Mouse (Mus musculus) heart, embryonic 13.5 days (tissue): ENCODE results near the gene Bnip3. TPM values are rescaled to one million over a fixed set of nuclear protein-coding genes. Genes with fewer than 3 reads are reported as not detected.

ENCODE experiments used
- ATAC-seq: fragments of 200-750 bp; cut with Nextera tagmentation; 2 replicates; pipeline ENCODE4 v1.8.0; 2017; ENCODE audit warnings: moderate TSS enrichment; ENCODE audit not compliant: insufficient number of reproducible peaks, low FRiP score, low TSS enrichment; ENCODE audit errors: extremely low read depth
- H3K27ac ChIP-seq: fragments of 300-500 bp; sonication (generic); replicated peaks from 2 replicates; pipeline ENCODE4 v1.5.1; 2015; ENCODE audit warnings: moderate library complexity, mild to moderate bottlenecking, inconsistent platforms
- H3K27me3 ChIP-seq: fragments of 300-500 bp; sonication (generic); replicated peaks from 2 replicates; pipeline ENCODE4 v1.6.1; 2015; ENCODE audit warnings: mild to moderate bottlenecking, inconsistent platforms
- H3K36me3 ChIP-seq: fragments of 300-500 bp; sonication (generic); 2 replicates; pipeline ENCODE4 v1.6.1; 2015; ENCODE audit warnings: mild to moderate bottlenecking, inconsistent platforms
- H3K4me1 ChIP-seq: fragments of 300-500 bp; sonication (generic); 2 replicates; pipeline ENCODE4 v1.6.1; 2015; ENCODE audit warnings: inconsistent platforms
- H3K4me2 ChIP-seq: fragments of 300-500 bp; sonication (generic); 2 replicates; pipeline ENCODE4 v1.6.1; 2015; ENCODE audit warnings: inconsistent platforms, mild to moderate bottlenecking, moderate library complexity
- H3K4me3 ChIP-seq: fragments of 300-500 bp; sonication (generic); 2 replicates; pipeline ENCODE4 v1.5.1; 2015; ENCODE audit warnings: moderate library complexity, mild to moderate bottlenecking, inconsistent platforms
- H3K9ac ChIP-seq: fragments of 300-500 bp; sonication (generic); 2 replicates; pipeline ENCODE4 v1.6.1; 2015; ENCODE audit warnings: inconsistent platforms, mild to moderate bottlenecking, moderate library complexity
- H3K9me3 ChIP-seq: fragments of 300-500 bp; sonication (generic); 2 replicates; pipeline ENCODE4 v1.6.1; 2016; ENCODE audit warnings: inconsistent platforms
- WGBS: fragments of 180-500 bp; shearing (Covaris S2); methylation state at CpG from one replicate; pipeline ENCODE4 v1.1.7; 2015; ENCODE audit warnings: mixed read lengths; 5-methylcytosine and 5-hydroxymethylcytosine counted together
- polyA plus RNA-seq: library from polyadenylated mRNA; unstranded; fragments of >200 nt; fragmentation: Nextera tagmentation; extraction: Ambion mirVana; gene quantifications from 2 replicates; pipeline ENCODE4 v1.2.1, GENCODE M21; 2015

Bnip3 gene
- polyA plus RNA-seq, 1 experiment from 2014 or later = 282 TPM

GRCm38 (mm10) chr7:138934523-138934922 lies 25.2 kb upstream of the Bnip3 start:
- H3K9ac ChIP-seq = no peak overlapping the region
- no peak overlapping the region for H3K4me2 ChIP-seq
- 79% methylated on average over 3 of the region's 3 CpGs for WGBS
- no peaks in the 10 kb centered on the region for H3K36me3 ChIP-seq
- no peak overlapping the region for H3K4me3 ChIP-seq
- ATAC-seq = no peak
- peaks cover 5% of the 10 kb centered on the region for H3K9me3 ChIP-seq
- no peak overlapping the region for H3K27ac ChIP-seq
- peaks cover 26% of the 10 kb centered on the region for H3K27me3 ChIP-seq
- H3K4me1 ChIP-seq = no peaks in the 10 kb centered on the region

- H3K4me3 ChIP-seq = no peak overlapping the region
- no peak overlapping the region for H3K9ac ChIP-seq
- H3K36me3 ChIP-seq = no peaks in the 10 kb centered on the region
- no peak for ATAC-seq
- no peak overlapping the region for H3K4me2 ChIP-seq
- H3K9me3 ChIP-seq = peaks cover 4% of the 10 kb centered on the region; the same call in 1 of the 2 replicates
- H3K4me1 ChIP-seq = no peaks in the 10 kb centered on the region
- H3K27me3 ChIP-seq = no peaks in the 10 kb centered on the region
- no peak overlapping the region for H3K27ac ChIP-seq
- WGBS = 77% methylated on average over 4 of the region's 4 CpGs
These were observed 19.1 kb upstream of the Bnip3 start for GRCm38 (mm10) chr7:138928456-138928855.

- no peak overlapping the region for H3K4me3 ChIP-seq
- no peaks in the 10 kb centered on the region for H3K27me3 ChIP-seq
- no peak for ATAC-seq
- no peak overlapping the region for H3K27ac ChIP-seq
- 9% methylated on average over 3 of the region's 3 CpGs for WGBS
- no peaks in the 10 kb centered on the region for H3K36me3 ChIP-seq
- H3K4me1 ChIP-seq = peaks cover 9% of the 10 kb centered on the region
- H3K9ac ChIP-seq = no peak overlapping the region
- no peak overlapping the region for H3K4me2 ChIP-seq
- peaks cover 4% of the 10 kb centered on the region; the same call in 1 of the 2 replicates for H3K9me3 ChIP-seq
These were observed 14.6 kb upstream of the Bnip3 start for GRCm38 (mm10) chr7:138923756-138924425.

GRCm38 (mm10) chr7:138921611-138922010 lies 12.3 kb upstream of the Bnip3 start:
- no peak for ATAC-seq
- 87% methylated on average over 8 of the region's 8 CpGs for WGBS
- Histone ChIP-seq H3K36me3 (no peaks in the 10 kb centered on the region), H3K27ac (no peak overlapping the region), H3K9me3 (no peaks in the 10 kb centered on the region), H3K9ac (no peak overlapping the region), H3K4me3 (no peak overlapping the region), H3K4me1 (peaks cover 14% of the 10 kb centered on the region), H3K27me3 (no peaks in the 10 kb centered on the region), H3K4me2 (no peak overlapping the region)

GRCm38 (mm10) chr7:138919156-138919944 lies 10.0 kb upstream of the Bnip3 start:
- no peaks in the 10 kb centered on the region for H3K9me3 ChIP-seq

GRCm38 (mm10) chr7:138913616-138914015 lies 4.3 kb upstream of the Bnip3 start:
- Histone ChIP-seq H3K4me1 (peaks cover 16% of the 10 kb centered on the region), H3K9me3 (no peaks in the 10 kb centered on the region), H3K9ac (no peak overlapping the region), H3K4me2 (no peak overlapping the region), H3K27ac (no peak overlapping the region), H3K36me3 (no peaks in the 10 kb centered on the region), H3K27me3 (no peaks in the 10 kb centered on the region), H3K4me3 (no peak overlapping the region)
- WGBS = 72% methylated on average over 3 of the region's 3 CpGs
- no peak for ATAC-seq

More at GRCm38 (mm10) chr7:138919156-138919944, 10.0 kb upstream of the Bnip3 start:
- Histone ChIP-seq H3K9ac (peak overlapping the region; percentile 78), H3K4me2 (peak overlapping the region; percentile 72), H3K27ac (peak overlapping the region; percentile 92), H3K27me3 (no peaks in the 10 kb centered on the region), H3K4me1 (peaks cover 14% of the 10 kb centered on the region), H3K36me3 (no peaks in the 10 kb centered on the region), H3K4me3 (peak overlapping the region; percentile 53)
- ATAC-seq = peak; percentile 66
- WGBS = under 1% methylated on average over 26 of the region's 26 CpGs

- Histone ChIP-seq H3K4me1 (peaks cover 44% of the 10 kb centered on the region), H3K27ac (peak overlapping the region; percentile 92), H3K36me3 (no peaks in the 10 kb centered on the region), H3K9ac (peak overlapping the region; percentile 79), H3K4me2 (peak overlapping the region; percentile 83), H3K9me3 (no peaks in the 10 kb centered on the region), H3K27me3 (no peaks in the 10 kb centered on the region), H3K4me3 (peak overlapping the region; percentile 89)
- no peak for ATAC-seq
- WGBS = 24% methylated on average over 7 of the region's 7 CpGs
These were observed 859 bp upstream of the Bnip3 start for GRCm38 (mm10) chr7:138910193-138910562.

- Histone ChIP-seq H3K4me2 (peak overlapping the region; percentile 83), H3K27ac (peak overlapping the region; percentile 92), H3K9me3 (no peaks in the 10 kb centered on the region), H3K9ac (peak overlapping the region; percentile 99), H3K4me3 (peak overlapping the region; percentile 89), H3K4me1 (peaks cover 49% of the 10 kb centered on the region), H3K27me3 (no peaks in the 10 kb centered on the region), H3K36me3 (peaks cover 3% of the 10 kb centered on the region; the same call in 1 of the 2 replicates)
- 5% methylated on average over 10 of the region's 10 CpGs for WGBS
- no peak for ATAC-seq
These were observed 497 bp downstream of the Bnip3 start for GRCm38 (mm10) chr7:138908768-138909276.

- Histone ChIP-seq H3K27me3 (no peaks in the 10 kb centered on the region), H3K9me3 (no peaks in the 10 kb centered on the region), H3K27ac (peak overlapping the region; percentile 92), H3K4me3 (peak overlapping the region; percentile 89), H3K36me3 (peaks cover 3% of the 10 kb centered on the region; the same call in 1 of the 2 replicates), H3K4me2 (peak overlapping the region; percentile 83), H3K9ac (peak overlapping the region; percentile 99), H3K4me1 (peaks cover 53% of the 10 kb centered on the region)
- no peak for ATAC-seq
- WGBS = 44% methylated on average over 5 of the region's 5 CpGs
These were observed 1.3 kb downstream of the Bnip3 start for GRCm38 (mm10) chr7:138907976-138908375.

GRCm38 (mm10) chr7:138907043-138907442 lies 2.3 kb downstream of the Bnip3 start:
- peak; percentile 58; the same call in 1 of the 2 replicates for ATAC-seq

GRCm38 (mm10) chr7:138906441-138906840 lies 2.9 kb downstream of the Bnip3 start:
- Histone ChIP-seq H3K27ac (peak overlapping the region; percentile 92), H3K4me1 (peaks cover 60% of the 10 kb centered on the region), H3K27me3 (no peaks in the 10 kb centered on the region), H3K9me3 (no peaks in the 10 kb centered on the region), H3K4me2 (peak overlapping the region; percentile 83), H3K36me3 (peaks cover 3% of the 10 kb centered on the region; the same call in 1 of the 2 replicates), H3K4me3 (peak overlapping the region; percentile 89), H3K9ac (peak overlapping the region; percentile 99)
- WGBS = 37% methylated on average over 1 of the region's 1 CpGs
- no peak for ATAC-seq

More at GRCm38 (mm10) chr7:138907043-138907442, 2.3 kb downstream of the Bnip3 start:
- Histone ChIP-seq H3K27ac (peak overlapping the region; percentile 92), H3K36me3 (peaks cover 3% of the 10 kb centered on the region; the same call in 1 of the 2 replicates), H3K4me1 (peaks cover 60% of the 10 kb centered on the region), H3K9me3 (no peaks in the 10 kb centered on the region), H3K4me2 (peak overlapping the region; percentile 83), H3K9ac (peak overlapping the region; percentile 99), H3K4me3 (peak overlapping the region; percentile 89), H3K27me3 (no peaks in the 10 kb centered on the region)
- 3% methylated on average over 7 of the region's 7 CpGs for WGBS
